Comparison of ENCODE assay signal across 16 mouse cellular contexts in the genomic region with DNA sequence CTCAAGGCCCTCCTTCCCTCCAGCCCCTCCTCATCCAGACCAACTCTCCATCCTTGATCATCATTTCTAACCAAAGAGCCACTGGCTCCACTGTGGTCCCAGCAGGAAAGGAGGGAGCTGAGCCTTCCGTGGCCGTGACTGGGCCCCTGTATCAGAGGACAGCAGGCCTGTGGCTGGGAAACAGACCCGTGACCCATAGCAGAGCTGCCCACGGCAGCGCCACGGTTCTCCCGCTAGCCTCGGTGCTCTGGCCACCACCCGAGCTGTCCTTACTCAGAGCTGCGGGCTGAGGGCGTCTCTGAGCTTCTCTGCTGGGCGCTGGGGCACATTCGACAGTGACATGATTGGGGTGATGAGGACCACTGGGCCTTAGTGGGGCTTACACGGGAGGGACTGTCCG. TPM values are rescaled to one million over a fixed set of nuclear protein-coding genes. Genes with fewer than 3 reads are reported as not detected.
DNase-seq lines count a peak whose midpoint lies in the region; ATAC-seq and TF ChIP-seq lines count a peak whose summit lies in the region.
"Had no signal": no experiment of that assay in that cellular context is flagged by ENCODE, and none has a peak within 500 bp of the region (broad histone marks: within the 10 kb centered on the region; RNA-seq: fewer than 3 reads in every experiment).

No protein-coding gene starts in this region.

- no peak for TF ChIP-seq EP300 in heart, adult 2 months (IDR thresholded peaks at IDR 0.05; ENCODE audit: insufficient read depth, low read depth, low read length)

- no peak overlapping the region for H3K27ac ChIP-seq in heart, embryonic 11.5 days (ENCODE audit: low read depth, low read length)
- no peak overlapping the region for H3K27ac ChIP-seq in heart, adult 2 months
- H3K27ac ChIP-seq in hindbrain, embryonic 12.5 days: no peak overlapping the region
- H3K27ac ChIP-seq in hindbrain, embryonic 13.5 days: no peak overlapping the region

- WGBS in heart, embryonic 11.5 days (ENCODE audit: insufficient replicate concordance): 77% methylated on average over 15 of the region's 15 CpGs
- 85% methylated on average over 15 of the region's 15 CpGs for WGBS in heart, adult 2 months
- WGBS in hindbrain, embryonic 12.5 days: 89% methylated on average over 15 of the region's 15 CpGs
- WGBS in hindbrain, embryonic 13.5 days: 87% methylated on average over 15 of the region's 15 CpGs

- no peak overlapping the region for H3K4me3 ChIP-seq in heart, embryonic 11.5 days (ENCODE audit: low read depth, low read length)
- H3K4me3 ChIP-seq in heart, adult 2 months: no peak overlapping the region
- no peak overlapping the region for H3K4me3 ChIP-seq in hindbrain, embryonic 12.5 days
- no peak overlapping the region for H3K4me3 ChIP-seq in hindbrain, embryonic 13.5 days

- DNase-seq in heart, adult 11 months: peak; percentile 93
- DNase-seq in heart, postnatal 4 days: no peak
- DNase-seq in heart, adult 2 months: no peak
- peak; percentile 31 for DNase-seq in retina, postnatal 1 day
- DNase-seq in retina, embryonic 14.5 days (ENCODE audit: low spot score): no peak
- DNase-seq: adrenal gland, adult 8-10 months; cerebellum, adult 11 months; cerebellum, adult 11-12 months had no signal

- no peaks in the 10 kb centered on the region for H3K79me2 ChIP-seq in heart, adult 2 months (replicated peaks; ENCODE audit: control insufficient read depth, insufficient read depth, low read length)

- H3K27me3 ChIP-seq in heart, embryonic 11.5 days (ENCODE audit: control insufficient read depth, insufficient read depth, low read length): no peaks in the 10 kb centered on the region
- no peaks in the 10 kb centered on the region for H3K27me3 ChIP-seq in heart, adult 2 months (ENCODE audit: control insufficient read depth, insufficient read depth, low read length)
- no peaks in the 10 kb centered on the region for H3K27me3 ChIP-seq in hindbrain, embryonic 12.5 days
- no peaks in the 10 kb centered on the region for H3K27me3 ChIP-seq in hindbrain, embryonic 13.5 days
- H3K27me3 ChIP-seq: CH12.LX, Patski had no signal

- TF ChIP-seq CTCF in heart, adult 2 months (IDR thresholded peaks at IDR 0.05): no peak

- ATAC-seq in heart, embryonic 11.5 days (replicated peaks; ENCODE audit: insufficient number of reproducible peaks, low FRiP score, low TSS enrichment): 0 out of 2 replicates have a peak, but pooled peaks have one; percentile 15
- no peak for ATAC-seq in hindbrain, embryonic 12.5 days (ENCODE audit: low FRiP score)
- ATAC-seq in hindbrain, embryonic 13.5 days (ENCODE audit: low FRiP score): no peak
- ATAC-seq: activated CD4-positive, CD25-positive, alpha-beta regulatory T cell, adult 4 months; CD4-positive, CD25-positive, alpha-beta regulatory T cell, adult 4 months; Patski had no signal

- no peak for TF ChIP-seq POLR2A in heart, adult 2 months (IDR thresholded peaks at IDR 0.05; ENCODE audit: insufficient read depth, low read depth, low read length)

- H3K4me2 ChIP-seq in heart, embryonic 11.5 days: no peak overlapping the region
- H3K4me2 ChIP-seq in hindbrain, embryonic 12.5 days (replicated peaks): no peak overlapping the region
- no peak overlapping the region for H3K4me2 ChIP-seq in hindbrain, embryonic 13.5 days

- H3K4me1 ChIP-seq in heart, embryonic 11.5 days (ENCODE audit: control insufficient read depth, insufficient read depth, low read length): no peaks in the 10 kb centered on the region
- no peaks in the 10 kb centered on the region for H3K4me1 ChIP-seq in heart, adult 2 months (ENCODE audit: control insufficient read depth, insufficient read depth, low read length)
- H3K4me1 ChIP-seq in hindbrain, embryonic 12.5 days: peaks cover 3% of the 10 kb centered on the region; the same call in 1 of the 2 replicates
- peaks cover 5% of the 10 kb centered on the region; the same call in 1 of the 2 replicates for H3K4me1 ChIP-seq in hindbrain, embryonic 13.5 days (replicated peaks)

- peaks cover 18% of the 10 kb centered on the region for H3K36me3 ChIP-seq in heart, embryonic 11.5 days (ENCODE audit: control insufficient read depth, insufficient read depth, low read length)
- no peaks in the 10 kb centered on the region for H3K36me3 ChIP-seq in heart, adult 2 months (ENCODE audit: control insufficient read depth, insufficient read depth, low read length)
- H3K36me3 ChIP-seq in hindbrain, embryonic 12.5 days: peaks cover 39% of the 10 kb centered on the region
- H3K36me3 ChIP-seq in hindbrain, embryonic 13.5 days: peaks cover 40% of the 10 kb centered on the region

- no peak overlapping the region for H3K9ac ChIP-seq in heart, embryonic 11.5 days (ENCODE audit: low read depth, low read length)
- no peak overlapping the region for H3K9ac ChIP-seq in heart, adult 2 months (ENCODE audit: low read depth, low read length)
- 0 out of 2 replicates have a peak overlapping the region, but pooled peaks have one; percentile 5 for H3K9ac ChIP-seq in hindbrain, embryonic 12.5 days
- H3K9ac ChIP-seq in hindbrain, embryonic 13.5 days: no peak overlapping the region; the same call in none of the 2 replicates

- intact Hi-C loops in heart, adult 2 months (cut with DNase I): no loop called here

- no peaks in the 10 kb centered on the region for H3K9me3 ChIP-seq in heart, embryonic 11.5 days (replicated peaks; ENCODE audit: control insufficient read depth, low read length)
- no peaks in the 10 kb centered on the region for H3K9me3 ChIP-seq in hindbrain, embryonic 12.5 days (replicated peaks)
- H3K9me3 ChIP-seq in hindbrain, embryonic 13.5 days: no peaks in the 10 kb centered on the region
- H3K9me3 ChIP-seq: G1E had no signal

RNA-seq across cellular contexts. Expression of a gene that starts 53.1 kb away (rescaled TPM):
- total RNA-seq in heart, postnatal 4 days (2021): 10 to 100 TPM; 21.1 to 24.4 TPM
- polyA plus RNA-seq in heart, embryonic 11.5 days (2014; fragmentation: Nextera tagmentation; extraction: Ambion mirVana): 4.8 and 7.0 TPM in 2 replicates
- 10 to 100 TPM; 17.0 to 17.4 TPM for total RNA-seq in heart, adult 2 months (2021)
- polyA plus RNA-seq in heart, adult 2 months (2012; rRNA removed): 21.4 and 21.5 TPM in 2 replicates
- 8.4 and 9.5 TPM in 2 replicates for polyA plus RNA-seq in hindbrain, embryonic 12.5 days (2016; fragmentation: Nextera tagmentation; extraction: Ambion mirVana)
- polyA plus RNA-seq in hindbrain, embryonic 13.5 days (2015; fragmentation: Nextera tagmentation; extraction: Ambion mirVana): 6.7 and 7.5 TPM in 2 replicates

RNA-seq across cellular contexts. Expression of a gene that starts 57.3 kb away (rescaled TPM):
- total RNA-seq in heart, postnatal 4 days (2021): 1 to 10 TPM; 1.9 to 3.1 TPM
- polyA plus RNA-seq in heart, embryonic 11.5 days (2014; fragmentation: Nextera tagmentation; extraction: Ambion mirVana): 0.47 and 0.83 TPM in 2 replicates
- 1 to 10 TPM; 2.0 to 2.3 TPM for total RNA-seq in heart, adult 2 months (2021)
- 1.4 and 1.9 TPM in 2 replicates for polyA plus RNA-seq in heart, adult 2 months (2012; rRNA removed)
- 1.0 and 1.5 TPM in 2 replicates for polyA plus RNA-seq in hindbrain, embryonic 12.5 days (2016; fragmentation: Nextera tagmentation; extraction: Ambion mirVana)
- polyA plus RNA-seq in hindbrain, embryonic 13.5 days (2015; fragmentation: Nextera tagmentation; extraction: Ambion mirVana): 0.13 and 0.30 TPM in 2 replicates
- total RNA-seq: CH12.LX, G1E had no signal
- polyA plus RNA-seq: activated CD4-positive, CD25-positive, alpha-beta regulatory T cell, adult 4 months; CD4-positive, CD25-positive, alpha-beta regulatory T cell, adult 4 months; G1E had no signal

Comparison
In these comparisons a context has a peak if more than half of its experiments do, and no peak if none do; other contexts are left out.
1. DNase-seq: peak in heart, adult 11 months (single experiment) and retina, postnatal 1 day (single experiment); none in heart, postnatal 4 days (single experiment), heart, adult 2 months (0 of 2) and retina, embryonic 14.5 days (single experiment).